Mouse (Mus musculus) MEL-GATA-1-ER (cell line): Measurements from ENCODE around the gene Zfp488.

ENCODE experiments used
- DNase-seq: peaks from one replicate; pipeline ENCODE4 v3.0.0-alpha.2; 2012; ENCODE audit warnings: low read depth; ENCODE audit errors: extremely low read depth

The Zfp488 gene

GRCm38 (mm10) chr14:33978604-33979059, at the start of gene Zfp488:
Zfp488 (minus strand) TSS chr14:33978764.
- DNase-seq = no peak

GRCm38 (mm10) chr14:34026710-34027109, 48.1 kb upstream of the Zfp488 start:
- no peak for DNase-seq

- no peak for DNase-seq
Measured at GRCm38 (mm10) chr14:34016938-34017337, 38.4 kb upstream of the Zfp488 start.

- DNase-seq = no peak
Measured at GRCm38 (mm10) chr14:34016381-34016780, 37.8 kb upstream of the Zfp488 start, which contains the start of gene Gm5460. Gm5460 (plus strand) TSS chr14:34016758.

GRCm38 (mm10) chr14:34015063-34015462, 36.5 kb upstream of the Zfp488 start, which contains the start of gene Gm30083:
Gm30083 (minus strand) TSS chr14:34015182.
- DNase-seq = no peak

- no peak for DNase-seq
Measured at GRCm38 (mm10) chr14:34002358-34002757, 23.8 kb upstream of the Zfp488 start.

GRCm38 (mm10) chr14:34001445-34001844, 22.9 kb upstream of the Zfp488 start:
- DNase-seq = no peak

- no peak for DNase-seq
Measured at GRCm38 (mm10) chr14:34000076-34000475, 21.5 kb upstream of the Zfp488 start.

- DNase-seq = no peak
Measured at GRCm38 (mm10) chr14:33997427-33997826, 18.9 kb upstream of the Zfp488 start.

- no peak for DNase-seq
Measured at GRCm38 (mm10) chr14:33993521-33994289, 15.1 kb upstream of the Zfp488 start.

DNA sequence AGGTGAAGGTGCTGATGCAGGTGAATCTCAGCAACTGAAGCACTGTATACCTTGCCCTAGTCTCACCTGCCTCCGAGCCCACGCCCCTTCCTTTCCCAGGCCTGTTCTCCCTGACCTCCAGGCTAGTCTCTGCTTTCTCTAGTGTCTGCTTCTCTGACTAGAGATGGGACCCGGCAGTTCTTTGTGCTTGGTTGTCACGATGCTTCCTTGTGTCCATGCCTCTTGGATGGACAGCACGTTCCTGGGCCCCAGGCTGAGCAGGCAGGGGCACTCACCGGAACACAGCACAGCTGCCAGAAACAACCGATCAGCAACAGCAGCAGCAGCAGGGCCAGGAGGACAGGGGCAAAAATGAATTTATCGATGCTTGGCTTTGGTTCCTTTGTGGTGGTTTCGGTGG, 14.5 kb upstream of the Zfp488 start:
- DNase-seq = no peak

GRCm38 (mm10) chr14:33991971-33992370, 13.4 kb upstream of the Zfp488 start:
- no peak for DNase-seq

GRCm38 (mm10) chr14:33989201-33989600, 10.6 kb upstream of the Zfp488 start:
- DNase-seq = no peak

DNA sequence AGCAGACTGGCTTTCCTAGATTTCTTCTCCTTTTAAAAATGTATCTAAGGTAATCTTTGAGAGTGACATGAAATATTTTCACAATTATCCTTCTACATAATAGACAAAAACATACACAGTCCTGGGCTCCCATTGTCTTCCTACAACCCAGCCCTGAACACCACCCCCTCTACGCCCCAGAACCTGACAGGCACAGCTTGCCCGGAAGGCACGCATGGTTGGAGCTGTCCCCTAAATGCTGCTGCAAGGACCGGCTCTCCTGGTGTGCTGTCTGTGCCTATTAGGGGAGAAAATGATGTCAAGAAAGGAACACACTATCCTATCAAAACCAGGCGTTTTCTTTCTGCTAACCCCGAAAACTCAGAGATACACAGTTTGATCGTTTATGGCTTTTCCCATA, 816 bp downstream of the Zfp488 start:
- no peak for DNase-seq

GRCm38 (mm10) chr14:33974752-33975151, 3.8 kb downstream of the Zfp488 start:
- DNase-seq = no peak

- DNase-seq = no peak
Measured at GRCm38 (mm10) chr14:33972679-33973078, 5.9 kb downstream of the Zfp488 start.

DNA sequence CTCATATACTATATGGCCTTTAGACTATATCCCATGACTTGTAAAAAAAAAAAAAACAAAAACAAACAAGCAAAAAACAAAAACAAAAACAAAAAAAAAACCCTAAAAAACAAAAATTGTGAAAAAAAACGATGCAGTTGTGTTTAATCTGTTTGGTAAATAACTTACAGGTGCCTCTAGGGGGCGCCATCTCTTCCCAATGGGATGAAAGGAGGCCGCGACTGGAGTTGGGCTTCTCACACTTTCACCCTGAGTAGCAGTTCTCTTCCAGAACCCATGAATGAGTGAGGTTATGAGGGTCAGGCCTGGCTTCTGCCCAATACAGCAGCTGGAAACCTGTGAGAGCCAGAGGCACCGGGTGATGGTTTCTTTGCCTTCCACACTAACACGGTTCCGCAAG, 12.9 kb downstream of the Zfp488 start:
- DNase-seq = no peak

DNA sequence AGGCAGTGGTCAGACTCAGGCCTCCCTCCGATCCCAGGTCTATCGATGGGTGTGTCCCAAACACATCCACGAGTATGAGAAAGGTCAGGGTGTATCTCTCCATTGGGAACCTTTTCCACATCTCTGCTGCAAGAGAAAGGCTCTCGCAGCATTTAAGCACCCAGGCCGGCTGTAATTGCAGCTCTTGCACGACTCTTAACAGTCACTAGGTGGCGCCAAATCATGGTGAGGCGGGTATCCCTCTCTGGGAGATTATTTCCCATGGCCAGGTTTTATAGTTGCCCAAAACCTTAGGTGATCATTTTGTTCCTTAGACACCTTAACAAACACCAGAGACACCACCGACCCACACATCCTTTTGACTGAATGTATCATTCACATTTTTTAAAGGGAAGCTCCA, 19.2 kb downstream of the Zfp488 start:
- no peak for DNase-seq

DNA sequence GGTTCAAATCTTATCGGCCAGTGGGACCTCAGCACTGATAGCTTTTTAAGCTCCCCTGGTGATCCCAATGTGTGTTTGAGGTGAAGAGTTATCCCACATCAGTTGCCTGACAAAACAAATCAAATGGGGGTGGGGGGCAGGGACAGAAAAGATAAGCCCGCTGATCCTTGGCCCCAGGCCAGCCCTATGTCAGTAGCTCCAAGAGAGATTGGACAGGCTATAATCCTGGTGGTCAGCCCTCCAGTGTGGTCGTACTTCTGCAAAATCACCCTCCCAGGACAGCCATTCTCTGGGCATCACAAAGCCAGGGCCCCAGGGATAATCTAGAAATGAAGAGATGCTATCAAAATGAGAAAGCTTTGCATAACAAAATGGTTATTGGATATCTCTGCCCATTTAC, 19.7 kb downstream of the Zfp488 start:
- no peak for DNase-seq

GRCm38 (mm10) chr14:33958186-33958585, 20.4 kb downstream of the Zfp488 start:
- no peak for DNase-seq

GRCm38 (mm10) chr14:33956055-33956454, 22.5 kb downstream of the Zfp488 start:
- no peak for DNase-seq

DNA sequence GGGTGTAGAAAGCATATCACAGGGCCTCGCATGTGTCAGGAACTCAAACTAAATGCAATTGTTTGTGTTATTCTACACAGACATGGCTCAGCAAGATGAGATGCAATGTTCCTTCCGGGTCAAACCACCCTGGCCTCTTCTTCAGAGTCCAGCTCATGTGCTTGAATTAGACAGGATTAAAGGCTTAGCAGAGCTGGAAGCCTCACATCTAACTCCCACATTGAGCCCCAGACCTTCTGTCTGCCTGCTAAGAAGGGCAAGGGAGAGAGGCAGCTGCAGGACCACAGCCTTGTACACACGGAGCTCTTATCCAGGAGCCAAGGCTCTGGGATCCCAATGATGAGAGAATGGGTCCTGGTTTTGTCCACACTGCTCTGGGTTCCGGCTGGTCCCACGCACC, 24.8 kb downstream of the Zfp488 start, which contains the start of gene Rbp3:
Gene Rbp3, plus strand, starts transcription at position 243 of the 400 bp plus-strand sequence.
- DNase-seq = no peak
